Mouse (Mus musculus): ENCODE measurements around the gene Ide. TPM values are rescaled to one million over a fixed set of nuclear protein-coding genes. Genes with fewer than 3 reads are reported as not detected.
A peak's percentile ranks its signal among the peaks of the same experiment; 100 is the strongest.

Gene Ide
- polyA plus RNA-seq, 1 experiment from 2014 or later = 38.4 TPM

DNA sequence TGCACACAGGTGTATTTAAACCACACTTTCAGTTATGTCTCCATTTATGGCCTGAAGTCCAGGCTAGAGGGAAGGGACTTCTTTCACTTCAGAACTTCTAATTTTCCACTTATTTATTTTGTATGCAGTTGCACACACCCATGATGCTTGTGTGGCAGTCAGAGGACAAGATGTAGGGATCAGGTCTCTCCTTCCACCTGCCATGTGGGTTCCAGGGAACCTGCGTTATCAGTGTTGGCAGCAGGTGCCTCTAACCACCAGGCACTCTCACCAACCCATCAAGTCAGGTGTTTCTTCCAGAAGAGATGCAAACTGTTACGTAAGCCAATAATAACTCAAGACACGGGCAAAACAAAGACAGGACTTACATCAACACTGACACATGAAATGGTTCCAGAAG is 35.9 kb downstream of the Ide start:
- Histone ChIP-seq H3K36me3 (peaks cover 2% of the 10 kb centered on the region; the same call in 1 of the 2 replicates), H3K4me2 (replicated peaks) (no peak overlapping the region), H3K9me3 (no peaks in the 10 kb centered on the region), H3K27me3 (replicated peaks) (no peaks in the 10 kb centered on the region), H3K4me1 (no peaks in the 10 kb centered on the region), H3K4me3 (no peak overlapping the region), H3K27ac (no peak overlapping the region), H3K9ac (no peak overlapping the region)
- WGBS = 91% methylated on average over 3 of the region's 3 CpGs
- ATAC-seq (ENCODE audit: low FRiP score, low read depth) = no peak

DNA sequence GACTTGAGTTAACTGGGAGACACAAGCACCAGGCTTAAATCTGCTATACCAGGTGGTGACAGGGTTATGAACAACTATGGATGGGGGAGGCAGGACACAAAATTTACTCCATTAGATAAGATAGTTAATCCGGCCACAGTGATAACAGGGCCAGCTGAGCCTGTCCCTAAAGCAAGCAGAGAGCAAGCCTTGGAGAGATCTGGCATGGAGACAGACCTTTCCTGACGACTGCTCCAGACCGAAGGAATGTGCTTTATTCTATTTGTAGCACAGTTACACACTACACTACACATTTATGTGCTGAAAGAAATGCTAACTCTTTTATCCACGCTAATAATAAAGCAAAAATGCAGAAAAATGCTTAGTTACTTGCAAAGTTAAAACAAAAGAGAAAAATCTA is 46.0 kb downstream of the Ide start:
- 86% methylated on average over 4 of the region's 4 CpGs for WGBS

DNA sequence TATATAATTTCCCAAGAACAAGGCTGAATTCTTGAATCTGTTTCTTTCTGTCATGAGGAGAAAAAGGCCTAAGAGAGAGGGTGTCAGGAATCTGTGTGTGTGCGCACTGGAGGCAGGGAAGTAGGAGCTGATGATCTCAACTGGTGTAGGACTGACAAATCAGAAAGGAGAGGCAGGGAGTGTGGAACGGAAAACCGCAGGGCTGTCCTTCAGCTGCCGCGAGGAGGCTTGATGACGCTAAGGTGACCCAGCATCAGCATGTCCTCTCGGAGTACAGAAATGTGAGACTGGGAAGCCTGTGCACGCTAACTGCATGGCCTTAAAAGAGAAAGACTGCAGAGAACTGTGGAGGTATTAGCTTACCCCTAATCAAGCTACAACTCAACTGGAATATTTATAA is 46.7 kb downstream of the Ide start:
- no peaks in the 10 kb centered on the region for H3K9me3 ChIP-seq
- no peak overlapping the region for H3K4me3 ChIP-seq
- H3K4me1 ChIP-seq = no peaks in the 10 kb centered on the region
- H3K27ac ChIP-seq = no peak overlapping the region
- no peak overlapping the region for H3K4me2 ChIP-seq (replicated peaks)
- 87% methylated on average over 8 of the region's 8 CpGs for WGBS
- 0 out of 2 replicates have a peak, but pooled peaks cover 2% of the 10 kb centered on the region for H3K36me3 ChIP-seq
- H3K27me3 ChIP-seq (replicated peaks) = no peaks in the 10 kb centered on the region
- no peak overlapping the region for H3K9ac ChIP-seq
- no peak for ATAC-seq (ENCODE audit: low FRiP score, low read depth)

More for the DNA sequence above, 46.0 kb downstream of the Ide start:
- Histone ChIP-seq H3K4me1 (no peaks in the 10 kb centered on the region), H3K27ac (no peak overlapping the region), H3K4me3 (no peak overlapping the region), H3K36me3 (no peaks in the 10 kb centered on the region), H3K27me3 (replicated peaks) (no peaks in the 10 kb centered on the region), H3K4me2 (replicated peaks) (no peak overlapping the region), H3K9me3 (no peaks in the 10 kb centered on the region), H3K9ac (no peak overlapping the region)
- no peak for ATAC-seq (ENCODE audit: low FRiP score, low read depth)

DNA sequence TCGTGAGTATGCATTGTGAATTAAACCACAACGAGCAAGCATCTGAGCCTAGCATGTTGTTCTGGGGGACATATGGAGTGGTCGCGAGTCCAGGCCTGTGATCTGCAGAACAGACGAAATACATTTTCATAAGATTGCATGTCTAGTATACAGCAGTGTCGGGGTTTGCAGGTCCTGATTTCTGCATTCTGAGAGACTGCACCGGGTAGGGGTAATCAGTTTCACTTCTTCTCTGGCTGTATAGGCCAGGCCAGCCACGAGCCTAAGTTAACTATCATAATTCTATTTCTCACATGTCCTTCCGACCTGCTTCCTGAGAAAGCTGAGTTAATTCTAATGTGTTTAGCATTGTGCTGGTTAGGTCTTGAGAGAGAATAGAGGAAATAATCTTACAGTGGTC is 52.9 kb downstream of the Ide start:
- no peak for ATAC-seq (ENCODE audit: low FRiP score, low read depth)
- no peak overlapping the region for H3K27ac ChIP-seq
- peaks cover 36% of the 10 kb centered on the region for H3K36me3 ChIP-seq
- H3K4me1 ChIP-seq = no peaks in the 10 kb centered on the region
- no peaks in the 10 kb centered on the region for H3K27me3 ChIP-seq (replicated peaks)
- H3K9me3 ChIP-seq = no peaks in the 10 kb centered on the region
- H3K4me2 ChIP-seq (replicated peaks) = no peak overlapping the region
- WGBS = 94% methylated on average over 9 of the region's 9 CpGs
- no peak overlapping the region for H3K9ac ChIP-seq
- no peak overlapping the region for H3K4me3 ChIP-seq

DNA sequence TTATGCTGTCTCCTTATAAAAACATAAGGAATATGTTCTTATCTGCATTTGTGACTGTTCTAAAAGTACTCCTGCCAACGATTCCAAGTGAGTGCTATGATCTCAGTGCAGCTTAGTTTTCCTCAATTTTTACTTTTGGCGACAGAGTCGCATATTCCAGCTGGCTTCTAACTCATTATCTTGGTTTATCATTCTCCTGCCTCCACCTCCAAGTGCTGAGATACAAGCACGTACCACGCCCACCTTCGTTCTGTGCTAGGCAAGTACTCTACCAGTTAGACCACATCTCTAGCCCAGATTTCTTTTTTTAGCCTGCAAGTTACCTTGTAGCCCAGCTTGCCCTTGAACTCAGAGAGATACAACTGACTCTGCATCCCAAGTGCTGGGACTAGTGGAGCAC is 54.5 kb downstream of the Ide start:
- Histone ChIP-seq H3K4me2 (replicated peaks) (no peak overlapping the region), H3K27me3 (replicated peaks) (no peaks in the 10 kb centered on the region), H3K9ac (no peak overlapping the region), H3K4me1 (no peaks in the 10 kb centered on the region), H3K27ac (no peak overlapping the region), H3K4me3 (no peak overlapping the region), H3K9me3 (no peaks in the 10 kb centered on the region), H3K36me3 (peaks cover 48% of the 10 kb centered on the region)
- no peak for ATAC-seq (ENCODE audit: low FRiP score, low read depth)
- 95% methylated on average over 6 of the region's 6 CpGs for WGBS

DNA sequence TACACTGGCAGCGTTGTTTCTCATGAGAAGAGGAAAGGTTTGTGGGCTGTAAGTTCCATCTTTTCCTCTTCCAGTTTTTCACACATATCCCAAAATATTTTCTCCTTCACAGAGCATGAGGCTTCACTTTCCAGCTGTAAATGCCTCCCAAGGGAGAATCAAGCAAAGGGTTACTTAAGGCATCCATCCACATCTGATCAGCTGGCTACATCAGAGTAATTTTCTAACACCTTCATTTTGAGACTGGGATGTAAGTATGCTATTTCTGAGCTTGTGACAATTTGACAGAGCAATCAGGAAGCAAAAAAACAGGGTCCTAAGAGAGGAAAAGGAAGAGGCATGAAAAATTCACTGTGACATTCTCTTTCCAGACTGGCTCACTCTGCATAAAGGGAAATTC is 55.9 kb downstream of the Ide start:
- WGBS = 93% methylated on average over 1 of the region's 1 CpGs
- ATAC-seq (ENCODE audit: low FRiP score, low read depth) = no peak
- Histone ChIP-seq H3K4me1 (no peaks in the 10 kb centered on the region), H3K27me3 (replicated peaks) (no peaks in the 10 kb centered on the region), H3K27ac (no peak overlapping the region), H3K4me3 (no peak overlapping the region), H3K9me3 (no peaks in the 10 kb centered on the region), H3K36me3 (peaks cover 54% of the 10 kb centered on the region), H3K9ac (no peak overlapping the region), H3K4me2 (replicated peaks) (no peak overlapping the region)

DNA sequence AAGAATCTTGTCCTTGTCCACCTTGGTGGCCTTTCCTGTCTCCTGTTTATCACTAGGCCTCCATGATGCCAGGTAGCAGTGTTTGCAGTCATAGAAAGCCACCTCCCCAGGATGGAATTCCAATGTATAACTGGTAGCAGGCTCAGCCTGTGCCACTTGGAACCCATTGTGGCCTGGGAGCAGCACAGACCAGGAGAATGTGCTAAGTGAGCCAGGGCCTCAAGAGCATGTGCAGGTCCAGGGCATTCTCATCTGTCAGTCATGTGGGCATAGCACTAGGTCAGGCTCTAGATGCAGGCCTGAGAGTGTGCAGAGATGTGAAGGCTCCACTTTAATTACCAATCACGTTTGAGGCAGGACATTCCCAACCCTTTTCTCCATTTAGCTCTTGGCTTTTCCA is 58.5 kb downstream of the Ide start:
- no peak overlapping the region for H3K4me3 ChIP-seq
- H3K36me3 ChIP-seq = peaks cover 56% of the 10 kb centered on the region
- ATAC-seq (ENCODE audit: low FRiP score, low read depth) = no peak
- no peaks in the 10 kb centered on the region for H3K4me1 ChIP-seq
- no peak overlapping the region for H3K27ac ChIP-seq
- H3K4me2 ChIP-seq (replicated peaks) = no peak overlapping the region
- WGBS = 74% methylated on average over 1 of the region's 1 CpGs
- no peak overlapping the region for H3K9ac ChIP-seq
- no peaks in the 10 kb centered on the region for H3K9me3 ChIP-seq
- no peaks in the 10 kb centered on the region for H3K27me3 ChIP-seq (replicated peaks)

DNA sequence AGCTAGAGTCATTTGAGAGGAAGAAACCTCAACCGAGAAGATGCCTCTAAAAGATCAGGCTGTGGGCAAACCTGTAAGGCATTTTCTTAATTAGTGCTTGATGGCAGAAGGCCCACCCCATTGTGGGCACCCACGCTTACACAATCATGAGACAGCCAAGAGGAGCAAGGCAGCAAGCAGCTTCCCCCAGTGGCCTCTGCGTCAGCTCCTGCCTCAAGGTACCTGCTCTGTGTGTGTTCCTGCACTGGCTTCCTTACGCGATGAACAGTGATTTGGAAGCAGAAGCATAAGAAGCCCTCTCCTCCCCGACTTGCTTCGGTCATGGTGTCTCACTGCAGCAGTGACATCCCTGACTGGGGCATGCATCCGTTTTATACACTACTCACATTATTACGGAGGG is 62.1 kb downstream of the Ide start:
- H3K36me3 ChIP-seq = peaks cover 36% of the 10 kb centered on the region
- WGBS = 95% methylated on average over 9 of the region's 9 CpGs

DNA sequence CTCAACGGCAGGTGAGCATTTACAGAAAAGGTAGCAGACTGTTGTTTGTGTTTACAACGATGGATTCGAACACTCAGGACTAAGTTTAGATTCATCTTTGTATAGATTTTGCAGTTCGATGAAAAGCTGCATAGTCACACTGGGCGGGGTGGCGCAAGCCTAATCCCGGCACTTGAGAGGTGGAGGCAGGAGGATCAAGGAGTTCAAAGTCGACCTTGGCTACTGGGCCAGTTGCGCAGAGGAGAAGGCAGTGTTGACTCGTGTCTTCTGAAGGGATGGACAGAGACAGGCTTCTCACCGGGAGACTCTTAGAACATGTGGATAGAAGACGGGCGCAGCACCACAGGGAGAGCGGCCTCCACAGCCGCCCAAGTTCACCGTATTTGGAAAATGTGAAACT is 68.5 kb downstream of the Ide start:
- Histone ChIP-seq H3K4me1 (peaks cover 3% of the 10 kb centered on the region; the same call in 1 of the 2 replicates), H3K36me3 (peaks cover 9% of the 10 kb centered on the region; the same call in 1 of the 2 replicates), H3K27me3 (replicated peaks) (no peaks in the 10 kb centered on the region), H3K27ac (no peak overlapping the region), H3K4me2 (replicated peaks) (no peak overlapping the region), H3K9me3 (no peaks in the 10 kb centered on the region), H3K4me3 (no peak overlapping the region), H3K9ac (no peak overlapping the region)
- WGBS = 92% methylated on average over 16 of the region's 16 CpGs
- ATAC-seq (ENCODE audit: low FRiP score, low read depth) = no peak

More for the DNA sequence above, 62.1 kb downstream of the Ide start:
- Histone ChIP-seq H3K9ac (no peak overlapping the region), H3K4me2 (replicated peaks) (no peak overlapping the region), H3K4me3 (no peak overlapping the region), H3K27me3 (replicated peaks) (no peaks in the 10 kb centered on the region), H3K4me1 (no peaks in the 10 kb centered on the region), H3K27ac (no peak overlapping the region), H3K9me3 (no peaks in the 10 kb centered on the region)
- no peak for ATAC-seq (ENCODE audit: low FRiP score, low read depth)

DNA sequence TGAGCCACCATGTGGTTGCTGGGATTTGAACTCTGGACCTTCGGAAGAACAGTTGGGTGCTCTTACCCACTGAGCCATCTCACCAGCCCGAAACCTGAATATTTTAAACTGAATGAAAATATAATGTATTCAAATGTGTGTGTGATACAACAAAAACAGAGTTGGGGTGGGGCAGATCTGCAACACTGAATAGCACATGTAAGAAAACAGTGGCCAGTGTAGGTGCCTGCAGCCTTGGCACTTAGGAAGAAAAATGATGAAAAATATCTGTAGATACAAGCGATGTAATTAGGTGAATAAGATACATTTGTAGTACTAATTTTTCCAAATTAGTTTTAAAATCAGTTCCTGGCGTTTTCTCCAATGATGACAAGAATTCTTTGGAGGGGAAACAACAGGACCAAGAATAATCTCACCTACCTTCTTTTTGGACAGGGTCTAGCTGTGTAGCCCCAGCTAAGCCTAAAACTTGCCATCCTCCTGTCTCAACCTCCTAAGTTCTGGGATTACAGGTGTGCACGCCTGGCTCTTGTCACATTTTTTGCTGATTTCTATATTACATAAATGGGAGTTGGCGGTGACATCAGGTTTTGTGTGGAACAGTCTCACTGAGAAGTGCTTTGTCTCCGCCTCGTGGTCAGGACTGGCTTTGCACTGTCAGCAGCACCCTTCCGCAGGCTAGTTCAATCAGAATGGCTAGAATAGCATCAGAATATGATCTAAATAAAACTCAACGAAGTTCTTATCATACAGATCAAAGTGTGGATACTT is 72.1 kb downstream of the Ide start:
- Histone ChIP-seq H3K36me3 (peaks cover 9% of the 10 kb centered on the region; the same call in 1 of the 2 replicates), H3K27me3 (replicated peaks) (no peaks in the 10 kb centered on the region), H3K4me3 (no peak overlapping the region), H3K9me3 (no peaks in the 10 kb centered on the region), H3K27ac (no peak overlapping the region), H3K4me2 (replicated peaks) (no peak overlapping the region), H3K9ac (no peak overlapping the region), H3K4me1 (peaks cover 11% of the 10 kb centered on the region; the same call in 1 of the 2 replicates)
- ATAC-seq (ENCODE audit: low FRiP score, low read depth) = peak; percentile 84
- WGBS = 38% methylated on average over 10 of the region's 10 CpGs

DNA sequence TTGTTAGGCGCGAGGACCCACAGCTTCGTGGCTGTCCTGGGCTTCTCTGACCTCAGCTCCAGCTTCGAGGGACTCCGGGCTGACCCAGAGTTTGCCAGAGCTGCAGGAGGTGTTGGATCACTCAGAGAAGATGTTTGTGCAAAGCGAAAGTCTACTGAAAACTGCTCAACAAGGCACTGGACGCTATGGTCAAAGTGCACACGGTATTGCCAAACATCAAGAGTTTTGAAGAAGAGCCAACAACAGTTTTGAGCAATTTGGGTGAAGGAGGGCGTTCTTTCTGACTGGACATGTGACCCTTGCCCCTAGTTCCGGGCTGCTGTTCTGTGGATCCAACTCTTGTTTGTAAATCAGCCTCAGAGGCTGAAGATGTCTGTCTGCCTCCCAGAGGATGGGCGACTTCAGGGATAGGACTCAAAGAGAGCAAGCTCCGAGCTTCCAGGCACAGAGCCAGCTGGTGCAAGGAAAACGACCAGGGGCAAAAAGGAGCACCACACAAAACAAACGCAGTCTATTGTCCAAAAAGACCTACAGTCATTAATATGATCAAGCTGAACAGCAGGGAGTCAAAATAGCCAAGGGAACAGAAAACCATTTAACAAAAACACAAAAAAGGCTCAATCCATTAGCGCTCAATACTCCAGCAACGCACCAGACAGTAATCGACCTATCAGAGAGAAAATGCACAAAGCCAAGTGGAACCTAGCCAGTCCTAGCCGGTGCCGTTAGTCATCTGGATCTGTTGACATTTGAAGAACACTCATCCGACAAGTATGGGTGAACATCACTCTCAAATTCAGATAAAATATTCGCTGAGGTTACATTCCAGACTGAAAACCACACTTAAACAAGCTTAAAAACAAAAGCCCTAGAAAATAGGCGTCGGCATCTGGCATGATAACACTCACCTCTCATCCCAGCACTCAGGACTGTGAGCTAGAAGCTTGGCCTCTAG is 73.4 kb downstream of the Ide start:
- peaks cover 11% of the 10 kb centered on the region; the same call in 1 of the 2 replicates for H3K4me1 ChIP-seq
- ATAC-seq (ENCODE audit: low FRiP score, low read depth) = 0 out of 2 replicates have a peak, but pooled peaks have one; percentile 39
- H3K36me3 ChIP-seq = peaks cover 5% of the 10 kb centered on the region; the same call in 1 of the 2 replicates
- H3K4me3 ChIP-seq = no peak overlapping the region
- no peaks in the 10 kb centered on the region for H3K9me3 ChIP-seq
- no peak overlapping the region for H3K27ac ChIP-seq
- no peak overlapping the region for H3K9ac ChIP-seq
- H3K27me3 ChIP-seq (replicated peaks) = no peaks in the 10 kb centered on the region
- 55% methylated on average over 23 of the region's 23 CpGs for WGBS
- H3K4me2 ChIP-seq (replicated peaks) = peak overlapping the region; percentile 22

DNA sequence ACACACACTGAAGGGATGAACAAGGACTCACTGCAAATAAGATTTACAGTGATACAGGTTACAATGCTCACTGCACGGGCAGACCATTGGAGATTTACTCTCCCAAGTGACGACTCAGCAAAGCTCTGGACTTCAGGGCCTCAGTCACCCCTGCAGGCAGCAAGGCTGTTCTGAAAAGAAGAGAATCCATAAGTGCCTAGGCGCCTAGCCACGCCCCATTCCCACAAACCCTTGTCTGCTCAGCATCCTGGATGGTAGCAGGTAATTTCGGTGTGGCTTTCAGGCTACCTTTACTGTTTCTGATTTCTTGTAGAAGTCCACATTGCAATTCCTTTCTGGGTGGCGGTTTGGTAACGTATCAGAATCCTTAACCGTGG is 74.1 kb downstream of the Ide start:
- Histone ChIP-seq H3K27me3 (replicated peaks) (no peaks in the 10 kb centered on the region), H3K27ac (no peak overlapping the region), H3K4me2 (replicated peaks) (no peak overlapping the region; the same call in 1 of the 2 replicates), H3K9me3 (no peaks in the 10 kb centered on the region), H3K4me1 (peaks cover 11% of the 10 kb centered on the region; the same call in 1 of the 2 replicates), H3K4me3 (no peak overlapping the region), H3K9ac (no peak overlapping the region), H3K36me3 (peaks cover under 1% of the 10 kb centered on the region; the same call in 1 of the 2 replicates)
- ATAC-seq (ENCODE audit: low FRiP score, low read depth) = no peak
- WGBS = 65% methylated on average over 8 of the region's 8 CpGs
